Mouse (Mus musculus) heart, embryonic 11.5 days (tissue): Measurements from ENCODE around the gene Eif2s2. TPM values are rescaled to one million over a fixed set of nuclear protein-coding genes. Genes with fewer than 3 reads are reported as not detected.

Experiments used
- ATAC-seq: fragments of 200-750 bp; cut with Nextera tagmentation; replicated peaks from 2 replicates; pipeline ENCODE4 v1.8.0; 2017; ENCODE audit warnings: moderate library complexity; ENCODE audit not compliant: insufficient number of reproducible peaks, low FRiP score, low TSS enrichment
- H3K27ac ChIP-seq: fragments of 300-500 bp; sonication (generic); 2 replicates; pipeline ENCODE4 v1.5.1; 2014; ENCODE audit warnings: mild to moderate bottlenecking, low read depth, low read length
- H3K27me3 ChIP-seq: fragments of 300-500 bp; sonication (generic); 2 replicates; pipeline ENCODE4 v1.6.1; 2014; ENCODE audit warnings: mild to moderate bottlenecking, low read length, mixed read lengths; ENCODE audit not compliant: control insufficient read depth, insufficient read depth
- H3K36me3 ChIP-seq: fragments of 300-500 bp; sonication (generic); 2 replicates; pipeline ENCODE4 v1.6.1; 2014; ENCODE audit warnings: mild to moderate bottlenecking, low read length, moderate library complexity, mixed read lengths; ENCODE audit not compliant: control insufficient read depth, insufficient read depth
- H3K4me1 ChIP-seq: fragments of 300-500 bp; sonication (generic); 2 replicates; pipeline ENCODE4 v1.6.1; 2014; ENCODE audit warnings: low read length; ENCODE audit not compliant: control insufficient read depth, insufficient read depth
- H3K4me2 ChIP-seq: fragments of 300-500 bp; sonication (generic); 2 replicates; pipeline ENCODE4 v1.6.1; 2014; ENCODE audit warnings: mild to moderate bottlenecking, moderate library complexity
- H3K4me3 ChIP-seq: fragments of 300-500 bp; sonication (generic); 2 replicates; pipeline ENCODE4 v1.5.1; 2014; ENCODE audit warnings: low read depth, low read length
- H3K9ac ChIP-seq: fragments of 300-500 bp; sonication (generic); 2 replicates; pipeline ENCODE4 v1.6.1; 2014; ENCODE audit warnings: mild to moderate bottlenecking, low read depth, low read length, moderate library complexity
- H3K9me3 ChIP-seq: fragments of 300-500 bp; sonication (generic); replicated peaks from 2 replicates; pipeline ENCODE4 v1.6.1; 2016; ENCODE audit warnings: low read length; ENCODE audit not compliant: control insufficient read depth
- WGBS: fragments of 180-500 bp; shearing (Covaris S2); extraction: QIAGEN DNeasy Blood & Tissue Kit; methylation state at CpG from one replicate; pipeline ENCODE4 v1.1.7; 2014; ENCODE audit not compliant: insufficient replicate concordance; 5-methylcytosine and 5-hydroxymethylcytosine counted together
- polyA plus RNA-seq: library from polyadenylated mRNA; unstranded; fragments of >200 nt; fragmentation: Nextera tagmentation; extraction: Ambion mirVana; gene quantifications from 2 replicates; pipeline ENCODE4 v1.2.1, GENCODE M21; 2014

Gene Eif2s2
- polyA plus RNA-seq: 103 and 109 TPM in 2 replicates

GRCm38 (mm10) chr2:154892201-154893044 lies at the start of gene Eif2s2:
Gene Eif2s2, minus strand, starts transcription at chr2:154892935.
- Histone ChIP-seq H3K9me3 (no peaks in the 10 kb centered on the region), H3K27ac (peak within 1 kb of the TSS; percentile 91), H3K36me3 (peaks cover 3% of the 10 kb centered on the region; the same call in 1 of the 2 replicates), H3K27me3 (no peaks in the 10 kb centered on the region), H3K4me2 (peak within 1 kb of the TSS; percentile 90), H3K4me3 (peak within 1 kb of the TSS; percentile 71), H3K4me1 (peaks cover 5% of the 10 kb centered on the region; the same call in 1 of the 2 replicates), H3K9ac (peak within 1 kb of the TSS; percentile 93)
- ATAC-seq: peak; percentile 98
- under 1% methylated on average over 75 of the region's 75 CpGs for WGBS

- H3K9me3 ChIP-seq: no peaks in the 10 kb centered on the region
- H3K27ac ChIP-seq: no peak overlapping the region
- peaks cover 4% of the 10 kb centered on the region; the same call in 1 of the 2 replicates for H3K27me3 ChIP-seq
- 65% methylated on average over 10 of the region's 10 CpGs for WGBS
- ATAC-seq: no peak
- H3K4me1 ChIP-seq: no peaks in the 10 kb centered on the region; the same call in 1 of the 2 replicates
- H3K4me2 ChIP-seq: no peak overlapping the region
- H3K9ac ChIP-seq: no peak overlapping the region
- no peaks in the 10 kb centered on the region for H3K36me3 ChIP-seq
- no peak overlapping the region for H3K4me3 ChIP-seq
Measured at GRCm38 (mm10) chr2:154941952-154942351, 49.2 kb upstream of the Eif2s2 start.

GRCm38 (mm10) chr2:154937547-154938390 lies 45.0 kb upstream of the Eif2s2 start:
- Histone ChIP-seq H3K27ac (no peak overlapping the region), H3K9me3 (no peaks in the 10 kb centered on the region), H3K4me3 (no peak overlapping the region), H3K4me1 (no peaks in the 10 kb centered on the region; the same call in 1 of the 2 replicates), H3K4me2 (no peak overlapping the region), H3K36me3 (no peaks in the 10 kb centered on the region), H3K9ac (no peak overlapping the region), H3K27me3 (no peaks in the 10 kb centered on the region)
- WGBS: 81% methylated on average over 8 of the region's 8 CpGs
- ATAC-seq: no peak

- WGBS: 76% methylated on average over 11 of the region's 11 CpGs
- no peak overlapping the region for H3K9ac ChIP-seq
Measured at GRCm38 (mm10) chr2:154936536-154937155, 43.9 kb upstream of the Eif2s2 start.

GRCm38 (mm10) chr2:154936106-154936505 lies 43.4 kb upstream of the Eif2s2 start:
- no peak overlapping the region for H3K4me3 ChIP-seq
- H3K4me2 ChIP-seq: no peak overlapping the region
- no peaks in the 10 kb centered on the region for H3K27me3 ChIP-seq
- ATAC-seq: no peak
- H3K36me3 ChIP-seq: no peaks in the 10 kb centered on the region
- H3K27ac ChIP-seq: no peak overlapping the region
- 57% methylated on average over 6 of the region's 6 CpGs for WGBS
- H3K9ac ChIP-seq: no peak overlapping the region
- no peaks in the 10 kb centered on the region for H3K4me1 ChIP-seq
- no peaks in the 10 kb centered on the region for H3K9me3 ChIP-seq

More at GRCm38 (mm10) chr2:154936536-154937155, 43.9 kb upstream of the Eif2s2 start:
- H3K27me3 ChIP-seq: no peaks in the 10 kb centered on the region
- no peak overlapping the region for H3K4me2 ChIP-seq
- H3K9me3 ChIP-seq: no peaks in the 10 kb centered on the region
- no peaks in the 10 kb centered on the region for H3K36me3 ChIP-seq
- no peak overlapping the region for H3K4me3 ChIP-seq
- no peak for ATAC-seq
- no peaks in the 10 kb centered on the region for H3K4me1 ChIP-seq
- H3K27ac ChIP-seq: no peak overlapping the region

- no peaks in the 10 kb centered on the region for H3K4me1 ChIP-seq
- WGBS: 71% methylated on average over 4 of the region's 4 CpGs
- no peaks in the 10 kb centered on the region for H3K36me3 ChIP-seq
- no peak overlapping the region for H3K27ac ChIP-seq
- H3K9ac ChIP-seq: no peak overlapping the region
- ATAC-seq: no peak
- no peak overlapping the region for H3K4me3 ChIP-seq
- no peaks in the 10 kb centered on the region for H3K9me3 ChIP-seq
- H3K4me2 ChIP-seq: no peak overlapping the region
- H3K27me3 ChIP-seq: no peaks in the 10 kb centered on the region
Measured at GRCm38 (mm10) chr2:154933884-154934283, 41.1 kb upstream of the Eif2s2 start.

- Histone ChIP-seq H3K27ac (no peak overlapping the region), H3K36me3 (no peaks in the 10 kb centered on the region), H3K4me3 (no peak overlapping the region), H3K4me1 (no peaks in the 10 kb centered on the region), H3K27me3 (no peaks in the 10 kb centered on the region), H3K9me3 (no peaks in the 10 kb centered on the region), H3K4me2 (no peak overlapping the region), H3K9ac (no peak overlapping the region)
- ATAC-seq: no peak
- WGBS: 44% methylated on average over 2 of the region's 2 CpGs
Measured at GRCm38 (mm10) chr2:154928298-154928697, 35.6 kb upstream of the Eif2s2 start.

GRCm38 (mm10) chr2:154926843-154927242 lies 34.1 kb upstream of the Eif2s2 start:
- Histone ChIP-seq H3K9me3 (no peaks in the 10 kb centered on the region), H3K4me3 (no peak overlapping the region), H3K27ac (no peak overlapping the region), H3K9ac (no peak overlapping the region), H3K4me1 (no peaks in the 10 kb centered on the region), H3K36me3 (no peaks in the 10 kb centered on the region), H3K4me2 (no peak overlapping the region), H3K27me3 (no peaks in the 10 kb centered on the region)
- no peak for ATAC-seq
- WGBS: 87% methylated on average over 6 of the region's 6 CpGs
